8 mouse cellular contexts compared by ENCODE assay signal in the genomic region with DNA sequence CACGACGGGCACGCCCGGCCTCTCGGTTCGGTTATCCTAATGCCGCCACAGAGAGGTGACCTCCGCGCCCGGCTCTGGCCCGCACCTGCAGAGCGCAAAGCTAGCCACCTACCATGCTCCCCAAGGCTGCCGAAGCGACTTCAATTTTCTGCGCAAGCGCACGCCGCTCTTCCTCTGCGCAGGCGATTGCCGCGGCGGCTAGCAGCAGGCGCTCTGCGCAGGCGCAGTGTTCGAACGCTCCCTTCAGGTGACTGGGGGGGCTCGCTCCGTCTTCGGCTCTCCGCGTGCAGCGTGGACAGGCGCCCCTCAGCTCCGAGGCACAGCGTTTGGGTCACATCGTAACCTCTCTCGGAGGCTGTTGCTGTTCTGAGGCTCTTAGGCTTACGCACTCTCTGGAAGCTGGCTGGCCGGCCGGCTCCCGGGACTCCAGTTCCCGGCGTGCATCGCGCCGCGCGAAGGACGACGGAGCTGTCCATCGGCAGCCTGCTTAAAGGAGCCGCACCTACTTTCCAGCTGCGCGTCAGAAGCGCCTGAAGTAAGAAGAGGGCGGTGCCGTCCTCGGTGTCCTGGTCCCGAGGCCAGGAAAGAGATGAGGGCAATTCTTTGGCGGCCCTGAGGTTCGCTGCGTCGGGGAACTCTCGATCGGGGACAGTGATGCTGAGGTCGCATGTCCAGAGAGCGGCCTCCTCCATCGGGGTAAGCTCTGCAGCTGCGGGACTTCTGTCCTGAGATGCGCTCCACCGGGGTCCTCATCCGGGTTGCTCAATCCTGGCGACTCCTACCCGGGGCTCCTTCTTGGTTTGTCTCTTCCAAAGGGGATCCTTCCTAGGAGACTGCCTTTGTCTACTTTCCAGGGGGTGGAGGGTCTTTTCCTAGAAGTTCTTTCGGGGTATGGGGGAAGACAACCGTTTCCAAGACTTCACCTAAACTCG. TPM values are rescaled to one million over a fixed set of nuclear protein-coding genes. Genes with fewer than 3 reads are reported as not detected.
A peak's percentile ranks its signal among the peaks of the same experiment; 100 is the strongest.
DNase-seq lines count a peak whose midpoint lies in the region; ATAC-seq and TF ChIP-seq lines count a peak whose summit lies in the region.

A gene (minus strand): TSS at position 440 of the 932 bp plus-strand sequence.
A gene (plus strand): TSS at position 499 of the 932 bp plus-strand sequence.

- H3K4me3 ChIP-seq in ES-E14 (ENCODE audit: insufficient read depth in 1 of 2, low read depth in 1 of 2, low read length in 2 of 2, poor library complexity in 1 of 2, severe bottlenecking in 1 of 2), result peak within 1 kb of the TSS; percentile 81 to 97
- peak within 1 kb of the TSS; percentile 85 for H3K4me3 ChIP-seq in forebrain, embryonic 15.5 days
- H3K4me3 ChIP-seq in lung, adult 2 months (replicated peaks; ENCODE audit: extremely low read depth, low read depth, low read length), result peak within 1 kb of the TSS; percentile 89

- DNase-seq in ES-E14 (ENCODE audit: low read depth, low spot score), result peak; percentile 92
- DNase-seq in cerebellum, adult 11-12 months, result peak; percentile 97
- DNase-seq in heart, postnatal 25 days (ENCODE audit: low spot score), result peak; percentile 91
- DNase-seq in layer of hippocampus, adult 18-20 months (ENCODE audit: low spot score in 2 of 2), result peak; percentile 93 to 96
- DNase-seq in lung, adult 2 months, result peak; percentile 97
- DNase-seq in thymus, adult 18-20 months, result peak; percentile 91 to 93

- in situ Hi-C loops in ES-E14 (cut with MboI; ENCODE audit: low sequenced_read_pairs in 2 of 2, unreplicated experiment in 2 of 2), result no loop called here

- peak within 1 kb of the TSS; percentile 97 for H3K4me2 ChIP-seq in forebrain, embryonic 15.5 days (replicated peaks)

- TF ChIP-seq POLR2A in lung, adult 2 months (IDR thresholded peaks at IDR 0.05; ENCODE audit: borderline replicate concordance, extremely low read depth, low read depth, low read length), result peak; percentile 42; the same call in 1 of the 2 replicates

- peak within 1 kb of the TSS; percentile 87 for H3K9ac ChIP-seq in ES-E14 (ENCODE audit: insufficient read depth, low read depth, low read length, poor library complexity, severe bottlenecking)
- H3K9ac ChIP-seq in forebrain, embryonic 15.5 days (replicated peaks), result peak within 1 kb of the TSS; percentile 79

- WGBS in forebrain, embryonic 15.5 days, result under 1% methylated on average over 79 of the region's 79 CpGs
- under 1% methylated on average over 79 of the region's 79 CpGs for WGBS in lung, adult 2 months

- peak within 1 kb of the TSS; percentile 51; the same call in 1 of the 2 replicates for H3K27ac ChIP-seq in ES-E14 (ENCODE audit: insufficient read depth, low read depth, low read length, poor library complexity, severe bottlenecking)
- peak within 1 kb of the TSS; percentile 91 for H3K27ac ChIP-seq in forebrain, embryonic 15.5 days (replicated peaks)

- H3K9me3 ChIP-seq in ES-E14 (ENCODE audit: control insufficient read depth, insufficient read depth, low read depth, low read length), result no peaks in the 10 kb centered on the region
- H3K9me3 ChIP-seq in forebrain, embryonic 15.5 days, result no peaks in the 10 kb centered on the region

- no peaks in the 10 kb centered on the region for H3K36me3 ChIP-seq in ES-E14 (ENCODE audit: control insufficient read depth, insufficient read depth, low read length, poor library complexity, severe bottlenecking)
- H3K36me3 ChIP-seq in forebrain, embryonic 15.5 days, result peaks cover 11% of the 10 kb centered on the region

- intact Hi-C loops in heart, postnatal 25 days (cut with DNase I), result loop anchor here (5.0 kb wide), 1 partner anchor 131 kb away; a partner anchor contains a TSS

- H3K4me1 ChIP-seq in ES-E14 (ENCODE audit: control insufficient read depth in 2 of 2, insufficient read depth in 2 of 2, low read length in 2 of 2, poor library complexity in 1 of 2), result peaks cover 0 to 3% of the 10 kb centered on the region in 2 experiments; a peak in 1 of 4 replicates
- H3K4me1 ChIP-seq in forebrain, embryonic 15.5 days, result peaks cover 24% of the 10 kb centered on the region
- peaks cover 6% of the 10 kb centered on the region for H3K4me1 ChIP-seq in lung, adult 2 months (ENCODE audit: control insufficient read depth, insufficient read depth, low read length)

- no peak for TF ChIP-seq CTCF in lung, adult 2 months (IDR thresholded peaks at IDR 0.05; ENCODE audit: insufficient read depth, low read length)

- ATAC-seq in forebrain, embryonic 15.5 days (replicated peaks), result peak; percentile 96
- peak; percentile 74 for ATAC-seq in neutrophil, adult 5-6 weeks (ENCODE audit: extremely low read depth, insufficient number of reproducible peaks, low FRiP score, poor library complexity, severe bottlenecking)

- H3K27me3 ChIP-seq in forebrain, embryonic 15.5 days, result no peaks in the 10 kb centered on the region

TF ChIP-seq in ES-E14, 5 proteins besides CTCF, POLR2A, EP300 and RAD21:
- TF ChIP-seq CHD2 (IDR thresholded peaks at IDR 0.05; ENCODE audit: low read depth, low read length) (no peak), HCFC1 (IDR thresholded peaks at IDR 0.05; ENCODE audit: borderline replicate concordance, insufficient read depth, low read length) (peak; percentile 84)
TF ChIP-seq in ES-E14: peak in this region for 1.

RNA-seq across cellular contexts. Expression of the first gene that starts in this region (rescaled TPM):
- 10.6 and 12.3 TPM in 2 replicates for total RNA-seq in ES-E14 (2012; rRNA removed)
- polyA plus RNA-seq in forebrain, embryonic 15.5 days (2015; fragmentation: Nextera tagmentation; extraction: Ambion mirVana), result 35.7 and 36.6 TPM in 2 replicates
- total RNA-seq in heart, postnatal 25 days (2021), result 10 to 100 TPM; 57.3 to 57.4 TPM
- 10 to 100 TPM; 39.4 to 39.9 TPM for total RNA-seq in layer of hippocampus, adult 18-20 months (2021)
- polyA plus RNA-seq in lung, adult 2 months (2012; rRNA removed), result 19.7 and 23.3 TPM in 2 replicates
- 14.9 and 15.6 TPM in 2 replicates for total RNA-seq in neutrophil, adult 5-6 weeks (2017)

RNA-seq across cellular contexts. Expression of the second gene that starts in this region (rescaled TPM):
- total RNA-seq in ES-E14 (2012; rRNA removed), result 20.3 and 27.0 TPM in 2 replicates
- 46.3 and 49.3 TPM in 2 replicates for polyA plus RNA-seq in forebrain, embryonic 15.5 days (2015; fragmentation: Nextera tagmentation; extraction: Ambion mirVana)
- total RNA-seq in heart, postnatal 25 days (2021), result 10 to 100 TPM; 25.3 to 29.8 TPM
- total RNA-seq in layer of hippocampus, adult 18-20 months (2021), result 10 to 100 TPM; 44.3 to 47.1 TPM
- polyA plus RNA-seq in lung, adult 2 months (2012; rRNA removed), result 35.4 and 39.4 TPM in 2 replicates
- total RNA-seq in neutrophil, adult 5-6 weeks (2017), result 36.2 and 37.1 TPM in 2 replicates

Comparison
In these comparisons a context has a peak if more than half of its experiments do, and no peak if none do; other contexts are left out.
1. Peak in every context shown above with its lines: DNase-seq, ATAC-seq, H3K4me3 ChIP-seq and H3K27ac ChIP-seq.